In genomic region chr15:51734194-51734593, GRCm38 (mm10) we compare ENCODE assay signal across 20 mouse cellular contexts.
"Had no signal": no experiment of that assay in that cellular context is flagged by ENCODE, and none has a peak within 500 bp of the region (broad histone marks: within the 10 kb centered on the region; RNA-seq: fewer than 3 reads in every experiment).

No protein-coding gene starts in this region.

- H3K4me1 ChIP-seq: midbrain, embryonic 13.5 days; midbrain, embryonic 15.5 days; neural tube, embryonic 12.5 days had no signal

- H3K4me2 ChIP-seq: lung, embryonic 15.5 days; midbrain, embryonic 11.5 days; midbrain, embryonic 13.5 days; midbrain, embryonic 15.5 days; neural tube, embryonic 12.5 days had no signal

- H3K9me3 ChIP-seq: lung, embryonic 15.5 days; midbrain, embryonic 15.5 days; neural tube, embryonic 12.5 days had no signal

- ATAC-seq: lung, postnatal 0 days; midbrain, embryonic 13.5 days; midbrain, embryonic 15.5 days had no signal

- H3K4me3 ChIP-seq: lung, embryonic 15.5 days; megakaryocyte, embryonic 14.5 days; midbrain, embryonic 13.5 days; midbrain, embryonic 15.5 days; neural tube, embryonic 12.5 days had no signal

- H3K9ac ChIP-seq: liver, embryonic 14.5 days; lung, embryonic 15.5 days; midbrain, embryonic 13.5 days; midbrain, embryonic 15.5 days; neural tube, embryonic 12.5 days had no signal

- H3K36me3 ChIP-seq: lung, embryonic 15.5 days; midbrain, embryonic 13.5 days; midbrain, embryonic 15.5 days; neural tube, embryonic 12.5 days had no signal

- DNase-seq: lung, adult 2 months; lung, postnatal 14 days; lung, postnatal 36 days; retina, postnatal 1 day; right cerebral cortex, adult 18-20 months; right cerebral cortex, postnatal 25 days; right cerebral cortex, postnatal 4 days; spleen, adult 18-20 months; thymus, adult 18-20 months; thymus, postnatal 14 days; thymus, postnatal 36 days had no signal

- H3K27ac ChIP-seq: liver, embryonic 14.5 days; lung, embryonic 15.5 days; macrophage; midbrain, embryonic 13.5 days; midbrain, embryonic 15.5 days; neural tube, embryonic 12.5 days had no signal

- H3K27me3 ChIP-seq: lung, embryonic 15.5 days; midbrain, embryonic 13.5 days; midbrain, embryonic 15.5 days; neural tube, embryonic 12.5 days had no signal
